Mouse (Mus musculus) heart, embryonic 15.5 days (tissue): ENCODE results near the gene Icosl. TPM values are rescaled to one million over a fixed set of nuclear protein-coding genes. Genes with fewer than 3 reads are reported as not detected.

ENCODE experiments used
- ATAC-seq: fragments of 200-750 bp; cut with Nextera tagmentation; replicated peaks from 2 replicates; pipeline ENCODE4 v1.8.0; 2017; ENCODE audit warnings: low read depth, moderate TSS enrichment; ENCODE audit not compliant: insufficient number of reproducible peaks, insufficient read depth, low FRiP score
- H3K27ac ChIP-seq: fragments of 300-500 bp; sonication (generic); 2 replicates; pipeline ENCODE4 v1.5.1; 2015; ENCODE audit warnings: mild to moderate bottlenecking, inconsistent platforms
- H3K27me3 ChIP-seq: fragments of 300-500 bp; sonication (generic); 2 replicates; pipeline ENCODE4 v1.6.1; 2015; ENCODE audit warnings: inconsistent platforms
- H3K36me3 ChIP-seq: fragments of 300-500 bp; sonication (generic); 2 replicates; pipeline ENCODE4 v1.6.1; 2015; ENCODE audit warnings: mild to moderate bottlenecking, inconsistent platforms
- H3K4me1 ChIP-seq: fragments of 300-500 bp; sonication (generic); replicated peaks from 2 replicates; pipeline ENCODE4 v1.6.1; 2015; ENCODE audit warnings: inconsistent platforms
- H3K4me2 ChIP-seq: fragments of 300-500 bp; sonication (generic); 2 replicates; pipeline ENCODE4 v1.6.1; 2015; ENCODE audit warnings: inconsistent platforms, mild to moderate bottlenecking, moderate library complexity
- H3K4me3 ChIP-seq: fragments of 300-500 bp; sonication (generic); 2 replicates; pipeline ENCODE4 v1.5.1; 2015; ENCODE audit warnings: mild to moderate bottlenecking, inconsistent platforms
- H3K9ac ChIP-seq: fragments of 300-500 bp; sonication (generic); 2 replicates; pipeline ENCODE4 v1.6.1; 2015; ENCODE audit warnings: mild to moderate bottlenecking, inconsistent platforms
- H3K9me3 ChIP-seq: fragments of 300-500 bp; sonication (generic); replicated peaks from 2 replicates; pipeline ENCODE4 v1.6.1; 2016; ENCODE audit warnings: inconsistent platforms
- WGBS: fragments of 180-500 bp; shearing (Covaris S2); methylation state at CpG from one replicate; pipeline ENCODE4 v1.1.7; 2015; ENCODE audit warnings: mixed read lengths; 5-methylcytosine and 5-hydroxymethylcytosine counted together
- polyA plus RNA-seq: library from polyadenylated mRNA; unstranded; fragments of >200 nt; fragmentation: Nextera tagmentation; extraction: Ambion mirVana; gene quantifications from 2 replicates; pipeline ENCODE4 v1.2.1, GENCODE M21; 2015

Icosl gene
- polyA plus RNA-seq, 1 experiment from 2014 or later: 1.5 TPM

GRCm38 (mm10) chr10:78044531-78044930 is 24.6 kb upstream of the Icosl start:
- H3K27ac ChIP-seq: no peak overlapping the region
- H3K36me3 ChIP-seq: no peaks in the 10 kb centered on the region
- peaks cover 9% of the 10 kb centered on the region for H3K4me1 ChIP-seq
- H3K27me3 ChIP-seq: peaks cover 20% of the 10 kb centered on the region
- H3K4me3 ChIP-seq: no peak overlapping the region
- H3K9me3 ChIP-seq: no peaks in the 10 kb centered on the region
- no peak overlapping the region for H3K4me2 ChIP-seq
- no peak for ATAC-seq
- WGBS: 64% methylated on average over 1 of the region's 1 CpGs
- no peak overlapping the region for H3K9ac ChIP-seq

GRCm38 (mm10) chr10:78046388-78046787 is 22.7 kb upstream of the Icosl start:
- ATAC-seq: no peak
- WGBS: 77% methylated on average over 4 of the region's 4 CpGs
- no peaks in the 10 kb centered on the region for H3K36me3 ChIP-seq
- H3K4me3 ChIP-seq: no peak overlapping the region
- H3K4me1 ChIP-seq: peaks cover 9% of the 10 kb centered on the region
- H3K4me2 ChIP-seq: no peak overlapping the region
- no peak overlapping the region for H3K9ac ChIP-seq
- H3K27me3 ChIP-seq: peaks cover 17% of the 10 kb centered on the region
- no peak overlapping the region for H3K27ac ChIP-seq
- no peaks in the 10 kb centered on the region for H3K9me3 ChIP-seq

- no peaks in the 10 kb centered on the region for H3K9me3 ChIP-seq
- peaks cover 2% of the 10 kb centered on the region for H3K27me3 ChIP-seq
- peaks cover 6% of the 10 kb centered on the region for H3K4me1 ChIP-seq
- H3K4me2 ChIP-seq: no peak overlapping the region
- 78% methylated on average over 9 of the region's 10 CpGs for WGBS
- H3K9ac ChIP-seq: no peak overlapping the region
- ATAC-seq: no peak
- no peak overlapping the region for H3K27ac ChIP-seq
- H3K36me3 ChIP-seq: no peaks in the 10 kb centered on the region
- no peak overlapping the region for H3K4me3 ChIP-seq
Observed at GRCm38 (mm10) chr10:78048061-78048730, 20.9 kb upstream of the Icosl start.

- WGBS: 50% methylated on average over 11 of the region's 11 CpGs
- ATAC-seq: no peak
- Histone ChIP-seq H3K36me3 (no peaks in the 10 kb centered on the region), H3K4me3 (no peak overlapping the region), H3K4me1 (no peaks in the 10 kb centered on the region), H3K27me3 (no peaks in the 10 kb centered on the region), H3K9ac (no peak overlapping the region), H3K27ac (no peak overlapping the region), H3K4me2 (no peak overlapping the region), H3K9me3 (no peaks in the 10 kb centered on the region)
Observed at GRCm38 (mm10) chr10:78049519-78050035, 19.5 kb upstream of the Icosl start.

GRCm38 (mm10) chr10:78054633-78055565 is 14.2 kb upstream of the Icosl start:
- ATAC-seq: peak; percentile 24; the same call in 1 of the 2 replicates
- Histone ChIP-seq H3K4me2 (no peak overlapping the region), H3K36me3 (no peaks in the 10 kb centered on the region), H3K27ac (no peak overlapping the region), H3K4me3 (no peak overlapping the region), H3K4me1 (no peaks in the 10 kb centered on the region), H3K9ac (no peak overlapping the region), H3K27me3 (no peaks in the 10 kb centered on the region), H3K9me3 (no peaks in the 10 kb centered on the region)
- 59% methylated on average over 18 of the region's 19 CpGs for WGBS

- Histone ChIP-seq H3K36me3 (no peaks in the 10 kb centered on the region), H3K9me3 (no peaks in the 10 kb centered on the region), H3K4me3 (no peak overlapping the region), H3K4me2 (no peak overlapping the region), H3K27me3 (no peaks in the 10 kb centered on the region), H3K4me1 (no peaks in the 10 kb centered on the region), H3K27ac (no peak overlapping the region), H3K9ac (no peak overlapping the region)
- WGBS: 81% methylated on average over 8 of the region's 8 CpGs
- no peak for ATAC-seq
Observed at GRCm38 (mm10) chr10:78057056-78057455, 12.0 kb upstream of the Icosl start.

GRCm38 (mm10) chr10:78063122-78063521 is 6.0 kb upstream of the Icosl start:
- Histone ChIP-seq H3K9ac (no peak overlapping the region), H3K9me3 (no peaks in the 10 kb centered on the region), H3K4me3 (no peak overlapping the region), H3K4me1 (no peaks in the 10 kb centered on the region), H3K27ac (no peak overlapping the region), H3K36me3 (no peaks in the 10 kb centered on the region), H3K27me3 (peaks cover 10% of the 10 kb centered on the region), H3K4me2 (no peak overlapping the region)
- WGBS: 75% methylated on average over 9 of the region's 9 CpGs
- ATAC-seq: no peak

GRCm38 (mm10) chr10:78067226-78067625 is 1.9 kb upstream of the Icosl start:
- H3K36me3 ChIP-seq: no peaks in the 10 kb centered on the region
- H3K9me3 ChIP-seq: no peaks in the 10 kb centered on the region
- no peak overlapping the region for H3K4me2 ChIP-seq
- peaks cover 13% of the 10 kb centered on the region for H3K4me1 ChIP-seq
- WGBS: 38% methylated on average over 4 of the region's 4 CpGs
- H3K27ac ChIP-seq: no peak overlapping the region
- peaks cover 23% of the 10 kb centered on the region for H3K27me3 ChIP-seq
- no peak for ATAC-seq
- H3K4me3 ChIP-seq: no peak overlapping the region
- no peak overlapping the region for H3K9ac ChIP-seq

- H3K9me3 ChIP-seq: no peaks in the 10 kb centered on the region
- ATAC-seq: no peak
- 14% methylated on average over 11 of the region's 11 CpGs for WGBS
- no peaks in the 10 kb centered on the region for H3K36me3 ChIP-seq
- peak overlapping the region; percentile 50 for H3K9ac ChIP-seq
- H3K4me1 ChIP-seq: peaks cover 13% of the 10 kb centered on the region
- peak overlapping the region; percentile 65 for H3K4me3 ChIP-seq
- H3K27ac ChIP-seq: no peak overlapping the region
- peaks cover 23% of the 10 kb centered on the region for H3K27me3 ChIP-seq
- H3K4me2 ChIP-seq: peak overlapping the region; percentile 97
Observed at GRCm38 (mm10) chr10:78068541-78068940, 561 bp upstream of the Icosl start.

GRCm38 (mm10) chr10:78074151-78074550 is 5.0 kb downstream of the Icosl start:
- no peak overlapping the region for H3K27ac ChIP-seq
- 62% methylated on average over 4 of the region's 4 CpGs for WGBS
- no peak overlapping the region for H3K9ac ChIP-seq
- H3K36me3 ChIP-seq: no peaks in the 10 kb centered on the region
- peaks cover 13% of the 10 kb centered on the region for H3K27me3 ChIP-seq
- no peak overlapping the region for H3K4me3 ChIP-seq
- H3K9me3 ChIP-seq: no peaks in the 10 kb centered on the region
- peaks cover 6% of the 10 kb centered on the region for H3K4me1 ChIP-seq
- no peak for ATAC-seq
- no peak overlapping the region for H3K4me2 ChIP-seq

GRCm38 (mm10) chr10:78074977-78075376 is 5.9 kb downstream of the Icosl start:
- H3K4me3 ChIP-seq: no peak overlapping the region
- no peaks in the 10 kb centered on the region for H3K9me3 ChIP-seq
- no peaks in the 10 kb centered on the region for H3K36me3 ChIP-seq
- whole genome bisulfite sequencing: 75% methylated on average over 11 of the region's 11 CpGs
- ATAC-seq: no peak
- no peak overlapping the region for H3K4me2 ChIP-seq
- peaks cover under 1% of the 10 kb centered on the region for H3K4me1 ChIP-seq
- H3K27ac ChIP-seq: no peak overlapping the region
- H3K9ac ChIP-seq: no peak overlapping the region
- H3K27me3 ChIP-seq: peaks cover 11% of the 10 kb centered on the region
